ENCODE assay signal across 19 mouse cellular contexts in genomic region chr14:45810101-45810500, GRCm38 (mm10).
A peak's percentile ranks its signal among the peaks of the same experiment; 100 is the strongest.
DNase-seq lines count a peak whose midpoint lies in the region; ATAC-seq lines count a peak whose summit lies in the region.
"Had no signal": no experiment of that assay in that cellular context is flagged by ENCODE, and none has a peak within 500 bp of the region (broad histone marks: within the 10 kb centered on the region; RNA-seq: fewer than 3 reads in every experiment).

No protein-coding gene starts in this region.

- WGBS in heart, embryonic 10.5 days, result 58% methylated on average over 4 of the region's 4 CpGs
- 77% methylated on average over 4 of the region's 4 CpGs for WGBS in kidney, embryonic 15.5 days
- 68% methylated on average over 4 of the region's 4 CpGs for WGBS in forebrain, embryonic 11.5 days

- DNase-seq in heart, embryonic 10.5 days (ENCODE audit: low spot score), result no peak
- DNase-seq in heart, adult 18-20 months, result no peak
- peak; percentile 49 for DNase-seq in kidney, adult 11 months
- DNase-seq in kidney, adult 8-10 months, result peak; percentile 58 to 64
- DNase-seq in kidney, postnatal 25 days, result peak; percentile 52 to 73
- DNase-seq in forebrain, embryonic 11.5 days (ENCODE audit: low spot score), result no peak
- DNase-seq in gastrocnemius, postnatal 36 days, result no peak
- DNase-seq: cerebellum, adult 11 months; cerebellum, adult 8-10 months; cerebellum, postnatal 14 days; embryo, embryonic 11 days; forebrain, postnatal 0 days; gastrocnemius, postnatal 14 days had no signal

- 0 out of 2 replicates have a peak overlapping the region, but pooled peaks have one; percentile 17 for H3K27ac ChIP-seq in heart, embryonic 10.5 days
- no peak overlapping the region for H3K27ac ChIP-seq in kidney, embryonic 15.5 days
- no peak overlapping the region for H3K27ac ChIP-seq in forebrain, embryonic 11.5 days (ENCODE audit: low read depth, low read length)
- H3K27ac ChIP-seq: embryonic facial prominence, embryonic 12.5 days; forebrain, embryonic 12.5 days; hindbrain, embryonic 10.5 days; hindbrain, embryonic 15.5 days had no signal

- no peaks in the 10 kb centered on the region for H3K9me3 ChIP-seq in heart, embryonic 10.5 days
- H3K9me3 ChIP-seq in kidney, embryonic 15.5 days (replicated peaks), result no peaks in the 10 kb centered on the region
- no peaks in the 10 kb centered on the region for H3K9me3 ChIP-seq in forebrain, embryonic 11.5 days (ENCODE audit: control insufficient read depth, low read length)
- H3K9me3 ChIP-seq: embryonic facial prominence, embryonic 12.5 days; forebrain, embryonic 12.5 days; heart, embryonic 12.5 days; hindbrain, embryonic 10.5 days; hindbrain, embryonic 15.5 days had no signal

- no peak overlapping the region for H3K9ac ChIP-seq in kidney, embryonic 15.5 days
- no peak overlapping the region for H3K9ac ChIP-seq in forebrain, embryonic 11.5 days (ENCODE audit: low read length)
- H3K9ac ChIP-seq: embryonic facial prominence, embryonic 12.5 days; forebrain, embryonic 12.5 days; forebrain, postnatal 0 days; heart, embryonic 12.5 days; hindbrain, embryonic 15.5 days had no signal

- no peaks in the 10 kb centered on the region for H3K36me3 ChIP-seq in heart, embryonic 10.5 days
- H3K36me3 ChIP-seq in kidney, embryonic 15.5 days, result no peaks in the 10 kb centered on the region
- H3K36me3 ChIP-seq in forebrain, embryonic 11.5 days (ENCODE audit: control insufficient read depth, insufficient read depth, low read length), result no peaks in the 10 kb centered on the region
- H3K36me3 ChIP-seq: embryonic facial prominence, embryonic 12.5 days; forebrain, embryonic 12.5 days; heart, embryonic 12.5 days; hindbrain, embryonic 10.5 days; hindbrain, embryonic 15.5 days had no signal

- no peaks in the 10 kb centered on the region for H3K27me3 ChIP-seq in heart, embryonic 10.5 days (ENCODE audit: insufficient read depth, poor library complexity, severe bottlenecking)
- H3K27me3 ChIP-seq in kidney, embryonic 15.5 days, result no peaks in the 10 kb centered on the region
- H3K27me3 ChIP-seq in forebrain, embryonic 11.5 days (ENCODE audit: control insufficient read depth, insufficient read depth, low read length), result no peaks in the 10 kb centered on the region
- H3K27me3 ChIP-seq: embryonic facial prominence, embryonic 12.5 days; forebrain, embryonic 12.5 days; heart, embryonic 12.5 days; hindbrain, embryonic 15.5 days had no signal

- H3K4me2 ChIP-seq in kidney, embryonic 15.5 days, result no peak overlapping the region
- no peak overlapping the region for H3K4me2 ChIP-seq in forebrain, embryonic 11.5 days (ENCODE audit: low read depth, low read length, severe bottlenecking)
- H3K4me2 ChIP-seq: embryonic facial prominence, embryonic 12.5 days; forebrain, embryonic 12.5 days; hindbrain, embryonic 15.5 days had no signal

- no peak for ATAC-seq in kidney, embryonic 15.5 days (replicated peaks; ENCODE audit: low FRiP score)
- ATAC-seq in forebrain, embryonic 11.5 days (replicated peaks; ENCODE audit: low FRiP score), result no peak
- ATAC-seq: forebrain, postnatal 0 days had no signal

- H3K4me3 ChIP-seq in heart, embryonic 10.5 days, result no peak overlapping the region
- H3K4me3 ChIP-seq in kidney, embryonic 15.5 days (replicated peaks), result no peak overlapping the region
- no peak overlapping the region for H3K4me3 ChIP-seq in forebrain, embryonic 11.5 days (ENCODE audit: low read depth, low read length)
- H3K4me3 ChIP-seq: embryonic facial prominence, embryonic 12.5 days; forebrain, embryonic 12.5 days; heart, embryonic 12.5 days; hindbrain, embryonic 10.5 days; hindbrain, embryonic 15.5 days had no signal

- H3K4me1 ChIP-seq in heart, embryonic 10.5 days, result peaks cover 7% of the 10 kb centered on the region
- H3K4me1 ChIP-seq in kidney, embryonic 15.5 days, result 0 out of 2 replicates have a peak, but pooled peaks cover 2% of the 10 kb centered on the region
- no peaks in the 10 kb centered on the region for H3K4me1 ChIP-seq in forebrain, embryonic 11.5 days (replicated peaks; ENCODE audit: control insufficient read depth, insufficient read depth, low read length)
- H3K4me1 ChIP-seq: forebrain, embryonic 12.5 days; hindbrain, embryonic 15.5 days had no signal

- intact Hi-C loops in gastrocnemius, postnatal 36 days (cut with DNase I), result no loop called here

Comparison
In these comparisons a context has a peak if more than half of its experiments do, and no peak if none do; other contexts are left out.
1. DNase-seq: peak in kidney, adult 11 months (single experiment), kidney, adult 8-10 months (2 of 2) and kidney, postnatal 25 days (2 of 2); none in heart, embryonic 10.5 days (single experiment), heart, adult 18-20 months (0 of 2), forebrain, embryonic 11.5 days (single experiment) and gastrocnemius, postnatal 36 days (0 of 2).